Mouse (Mus musculus): ENCODE results near the gene Rai1. TPM values are rescaled to one million over a fixed set of nuclear protein-coding genes. Genes with fewer than 3 reads are reported as not detected.

Gene Rai1
- polyA plus RNA-seq, 1 experiment from 2014 or later, result 32.5 TPM

- Histone ChIP-seq H3K9me3 (peaks cover 9% of the 10 kb centered on the region), H3K27ac (no peak overlapping the region), H3K27me3 (ENCODE audit: insufficient read depth, poor library complexity, severe bottlenecking) (no peaks in the 10 kb centered on the region), H3K4me1 (peaks cover 20% of the 10 kb centered on the region), H3K36me3 (peaks cover 95% of the 10 kb centered on the region), H3K4me3 (no peak overlapping the region)
- DNase-seq (ENCODE audit: low spot score), result no peak
- 82% methylated on average over 24 of the region's 24 CpGs for WGBS
Observed at GRCm38 (mm10) chr11:60197998-60198619, 93.3 kb downstream of the Rai1 start.

DNA sequence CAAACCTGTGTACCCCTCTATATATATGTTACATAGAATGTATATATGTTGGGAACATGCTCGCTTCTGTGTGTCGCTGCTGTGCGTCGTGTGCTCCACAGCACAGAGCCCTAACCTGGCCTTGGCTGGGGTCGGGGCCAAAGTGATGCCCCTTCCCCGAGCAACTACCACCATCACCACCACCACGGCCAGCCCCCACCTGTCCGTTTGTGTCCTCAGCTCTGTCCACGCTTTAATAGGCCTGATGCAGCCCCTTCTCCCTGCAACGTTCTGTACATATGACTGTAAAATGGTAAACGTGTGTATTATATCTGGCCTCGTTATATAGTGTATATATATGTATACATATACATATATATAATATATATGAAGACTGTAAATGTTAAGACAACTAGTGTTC is 93.8 kb downstream of the Rai1 start:
- Histone ChIP-seq H3K9me3 (peaks cover 9% of the 10 kb centered on the region), H3K4me3 (no peak overlapping the region), H3K27ac (no peak overlapping the region), H3K4me1 (peaks cover 15% of the 10 kb centered on the region), H3K36me3 (peaks cover 95% of the 10 kb centered on the region), H3K27me3 (ENCODE audit: insufficient read depth, poor library complexity, severe bottlenecking) (no peaks in the 10 kb centered on the region)
- 89% methylated on average over 12 of the region's 12 CpGs for WGBS
- no peak for DNase-seq (ENCODE audit: low spot score)

DNA sequence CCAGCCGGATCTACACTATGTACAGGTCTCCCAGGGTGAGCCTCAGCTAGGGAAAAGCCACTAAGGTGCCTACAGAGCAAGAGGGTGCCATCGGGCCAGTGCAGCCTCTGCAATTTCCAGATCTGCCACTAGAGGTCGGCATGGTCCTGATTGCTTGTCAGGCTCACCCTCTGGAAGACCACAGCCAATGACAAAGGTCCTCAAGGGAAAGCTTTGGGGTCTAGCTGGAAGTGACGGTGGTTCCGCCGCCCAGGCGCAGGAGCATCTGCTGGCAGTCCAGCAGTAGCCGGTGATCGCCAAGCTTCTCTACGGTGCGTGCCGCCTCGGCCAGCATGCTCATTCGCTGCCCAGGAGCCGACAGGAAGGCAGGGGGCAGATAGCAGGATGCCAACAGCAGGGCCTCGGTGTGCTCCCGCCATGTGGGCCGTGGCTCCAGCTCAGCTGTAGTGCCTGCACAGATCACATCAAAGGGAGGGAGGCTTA is 94.9 kb downstream of the Rai1 start:
- Histone ChIP-seq H3K9me3 (peaks cover 3% of the 10 kb centered on the region), H3K27ac (peak overlapping the region; percentile 62), H3K36me3 (peaks cover 95% of the 10 kb centered on the region), H3K4me3 (no peak overlapping the region), H3K4me1 (peaks cover 14% of the 10 kb centered on the region), H3K27me3 (ENCODE audit: insufficient read depth, poor library complexity, severe bottlenecking) (no peaks in the 10 kb centered on the region)
- peak; percentile 93 for DNase-seq (ENCODE audit: low spot score)
- 18% methylated on average over 18 of the region's 18 CpGs for whole genome bisulfite sequencing

DNA sequence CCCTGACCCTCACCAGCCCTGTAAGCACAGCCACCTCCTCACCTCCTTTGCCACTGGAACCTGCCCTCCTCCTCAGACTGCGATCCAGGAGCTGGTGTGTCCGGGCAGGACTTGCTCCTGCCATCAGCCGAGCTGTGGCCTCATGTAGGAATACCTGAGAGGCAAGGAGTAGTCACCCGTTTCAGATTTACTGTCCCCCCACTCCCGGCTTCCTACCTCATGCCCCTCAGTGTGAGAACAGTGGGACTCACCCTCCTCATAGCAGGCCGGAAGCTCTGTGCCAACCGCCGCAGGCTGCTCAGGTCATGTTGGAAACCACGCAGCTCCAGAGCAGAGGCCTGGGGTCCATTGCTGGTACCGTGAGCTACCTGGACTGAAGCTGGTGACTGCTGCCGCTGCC is 95.6 kb downstream of the Rai1 start:
- 92% methylated on average over 11 of the region's 11 CpGs for WGBS
- Histone ChIP-seq H3K4me1 (peaks cover 20% of the 10 kb centered on the region), H3K9me3 (no peaks in the 10 kb centered on the region), H3K36me3 (peaks cover 95% of the 10 kb centered on the region), H3K27ac (0 out of 2 replicates have a peak overlapping the region, but pooled peaks have one; percentile 62), H3K27me3 (ENCODE audit: insufficient read depth, poor library complexity, severe bottlenecking) (no peaks in the 10 kb centered on the region), H3K4me3 (no peak overlapping the region)
- no peak for DNase-seq (ENCODE audit: low spot score)

- Histone ChIP-seq H3K27me3 (ENCODE audit: insufficient read depth, poor library complexity, severe bottlenecking) (no peaks in the 10 kb centered on the region), H3K36me3 (peaks cover 90% of the 10 kb centered on the region), H3K4me3 (no peak overlapping the region), H3K9me3 (no peaks in the 10 kb centered on the region), H3K27ac (no peak overlapping the region), H3K4me1 (peaks cover 46% of the 10 kb centered on the region)
- no peak for DNase-seq (ENCODE audit: low spot score)
- WGBS, result 93% methylated on average over 26 of the region's 26 CpGs
Observed at GRCm38 (mm10) chr11:60202710-60203638, 98.2 kb downstream of the Rai1 start.

DNA sequence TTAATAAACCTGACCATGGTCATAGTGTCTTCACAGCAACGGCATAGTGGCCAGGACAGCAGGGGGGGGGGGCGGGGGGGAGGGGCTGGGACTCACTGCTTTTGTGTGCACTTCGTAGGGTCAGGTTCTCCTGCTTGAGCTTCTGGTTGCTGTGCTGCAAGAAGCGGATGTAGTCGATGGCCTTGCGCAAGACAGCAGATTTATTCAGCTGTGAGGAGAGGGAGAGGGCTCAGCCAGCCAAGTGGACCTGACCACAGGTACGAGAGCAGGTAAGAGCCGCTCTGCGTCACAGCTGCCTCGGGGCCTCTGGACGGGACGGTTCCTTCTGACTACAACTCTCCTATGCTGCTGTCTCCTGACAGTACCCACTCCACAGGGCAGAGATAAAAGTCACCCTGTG is 100.2 kb downstream of the Rai1 start:
- no peak overlapping the region for H3K4me3 ChIP-seq
- H3K9me3 ChIP-seq, result no peaks in the 10 kb centered on the region
- DNase-seq (ENCODE audit: low spot score), result no peak
- H3K36me3 ChIP-seq, result peaks cover 74% of the 10 kb centered on the region
- no peaks in the 10 kb centered on the region for H3K27me3 ChIP-seq (ENCODE audit: insufficient read depth, poor library complexity, severe bottlenecking)
- H3K27ac ChIP-seq, result no peak overlapping the region
- 85% methylated on average over 12 of the region's 12 CpGs for WGBS
- H3K4me1 ChIP-seq, result peaks cover 60% of the 10 kb centered on the region

DNA sequence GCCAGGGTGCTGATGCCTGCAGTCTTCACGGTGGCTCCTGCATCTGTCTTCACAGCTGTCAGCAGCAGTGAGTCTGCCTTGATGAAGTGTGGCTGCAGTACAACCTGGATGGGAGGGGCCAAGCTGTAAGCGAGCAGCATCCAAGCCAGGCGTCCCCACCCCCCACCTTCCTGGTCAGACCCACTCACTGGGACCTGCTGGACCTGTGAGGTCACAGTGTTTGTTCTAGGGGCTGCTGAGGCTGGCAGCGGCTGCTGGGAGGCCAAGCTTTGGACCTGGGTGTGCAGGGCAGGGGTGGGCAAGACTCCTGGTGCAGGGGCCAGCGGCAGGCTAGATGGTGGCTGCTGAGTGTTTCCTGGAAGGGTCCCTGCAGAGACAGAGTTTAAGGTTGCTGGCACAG is 101.4 kb downstream of the Rai1 start:
- WGBS, result 68% methylated on average over 5 of the region's 5 CpGs

DNA sequence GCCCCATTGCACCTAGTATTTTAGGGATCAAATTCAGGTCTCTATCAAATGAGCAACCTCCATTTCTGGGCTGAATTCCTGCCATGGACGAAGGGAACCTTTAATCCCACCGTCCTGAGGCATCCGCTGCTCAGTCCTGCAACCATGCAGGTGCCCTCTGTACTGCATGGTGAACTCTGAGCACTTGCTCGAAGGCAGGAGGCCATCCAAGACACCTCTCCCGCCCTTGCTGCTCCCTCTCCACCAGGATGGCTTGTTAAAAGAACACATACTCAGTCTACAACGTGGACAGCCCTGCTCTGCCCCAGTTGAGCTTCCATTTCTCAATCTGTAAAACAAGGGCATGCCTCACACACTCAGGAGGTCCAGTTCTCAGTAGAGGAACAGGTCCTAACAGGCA is 103.4 kb downstream of the Rai1 start:
- no peaks in the 10 kb centered on the region for H3K27me3 ChIP-seq (ENCODE audit: insufficient read depth, poor library complexity, severe bottlenecking)
- 75% methylated on average over 6 of the region's 6 CpGs for WGBS
- no peak for DNase-seq (ENCODE audit: low spot score)
- H3K9me3 ChIP-seq, result no peaks in the 10 kb centered on the region
- H3K4me3 ChIP-seq, result peak overlapping the region; percentile 61
- H3K27ac ChIP-seq, result peak overlapping the region; percentile 88
- peaks cover 84% of the 10 kb centered on the region for H3K4me1 ChIP-seq
- H3K36me3 ChIP-seq, result peaks cover 42% of the 10 kb centered on the region

More for the DNA sequence above, 101.4 kb downstream of the Rai1 start:
- H3K4me1 ChIP-seq, result peaks cover 64% of the 10 kb centered on the region
- no peaks in the 10 kb centered on the region for H3K9me3 ChIP-seq
- no peaks in the 10 kb centered on the region for H3K27me3 ChIP-seq (ENCODE audit: insufficient read depth, poor library complexity, severe bottlenecking)
- DNase-seq (ENCODE audit: low spot score), result no peak
- peak overlapping the region; percentile 49; the same call in 1 of the 2 replicates for H3K27ac ChIP-seq
- H3K4me3 ChIP-seq, result no peak overlapping the region
- peaks cover 62% of the 10 kb centered on the region for H3K36me3 ChIP-seq

GRCm38 (mm10) chr11:60208712-60209111 is 103.9 kb downstream of the Rai1 start:
- H3K27ac ChIP-seq, result peak overlapping the region; percentile 88
- DNase-seq (ENCODE audit: low spot score), result no peak
- peak overlapping the region; percentile 61 for H3K4me3 ChIP-seq
- H3K27me3 ChIP-seq (ENCODE audit: insufficient read depth, poor library complexity, severe bottlenecking), result no peaks in the 10 kb centered on the region
- peaks cover 37% of the 10 kb centered on the region for H3K36me3 ChIP-seq
- no peaks in the 10 kb centered on the region for H3K9me3 ChIP-seq
- peaks cover 89% of the 10 kb centered on the region for H3K4me1 ChIP-seq
- WGBS, result 53% methylated on average over 4 of the region's 4 CpGs

DNA sequence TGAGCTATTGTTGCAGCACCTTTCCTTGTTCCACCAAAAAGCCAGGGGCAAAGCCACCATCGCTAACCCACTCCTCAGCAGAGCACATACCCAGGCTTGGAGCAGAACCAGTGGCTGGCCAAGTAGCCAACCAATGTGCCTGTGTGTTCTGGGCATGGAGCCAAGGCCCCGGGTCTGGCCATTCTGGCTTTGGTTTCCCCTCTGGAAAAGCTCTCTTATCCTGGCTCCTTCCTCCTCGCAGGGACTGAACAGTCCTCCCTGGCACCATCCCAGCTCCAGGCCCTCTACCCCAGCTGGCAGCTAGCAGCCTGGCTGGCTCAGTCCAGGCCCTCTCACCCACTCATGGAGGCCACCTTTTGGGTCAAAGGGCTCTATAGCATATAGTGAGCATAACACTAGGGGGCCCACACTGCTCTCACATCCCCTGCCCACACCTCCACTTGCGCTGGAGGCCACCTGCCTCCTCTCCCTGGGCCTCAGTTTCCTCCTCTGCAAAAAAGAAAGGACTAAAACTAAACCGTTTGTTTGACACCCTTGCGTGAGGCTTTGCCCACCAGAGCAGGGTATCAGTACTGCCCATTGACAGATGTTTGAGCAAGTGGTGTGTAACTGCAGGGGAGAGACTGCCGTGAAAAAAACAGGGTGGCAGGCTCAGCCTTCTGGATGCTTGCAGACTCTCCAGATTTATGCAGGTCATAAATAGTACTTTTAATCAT is 104.6 kb downstream of the Rai1 start:
- 59% methylated on average over 7 of the region's 7 CpGs for WGBS
- peak overlapping the region; percentile 88 for H3K27ac ChIP-seq
- H3K4me1 ChIP-seq, result peaks cover 90% of the 10 kb centered on the region
- peak overlapping the region; percentile 61 for H3K4me3 ChIP-seq
- no peak for DNase-seq (ENCODE audit: low spot score)
- no peaks in the 10 kb centered on the region for H3K9me3 ChIP-seq
- H3K27me3 ChIP-seq (ENCODE audit: insufficient read depth, poor library complexity, severe bottlenecking), result no peaks in the 10 kb centered on the region
- H3K36me3 ChIP-seq, result peaks cover 31% of the 10 kb centered on the region

DNA sequence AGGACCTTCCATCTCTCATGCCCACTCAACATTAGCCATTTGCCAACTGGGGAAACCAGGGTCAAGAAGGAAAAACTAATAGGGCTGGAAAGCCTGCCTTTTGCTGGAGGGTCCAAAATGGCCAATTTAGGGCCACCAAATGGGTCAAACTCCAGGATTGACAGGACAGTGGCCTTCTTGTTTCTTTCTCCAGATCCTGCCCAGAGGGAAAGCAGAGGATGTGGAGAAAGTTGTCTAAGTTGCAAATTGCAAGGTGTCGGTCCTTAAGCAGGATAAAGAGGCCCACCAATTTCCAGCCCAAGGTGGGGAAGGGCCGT is 105.1 kb downstream of the Rai1 start:
- Histone ChIP-seq H3K4me3 (peak overlapping the region; percentile 61), H3K27ac (peak overlapping the region; percentile 88), H3K4me1 (peaks cover 89% of the 10 kb centered on the region), H3K36me3 (peaks cover 26% of the 10 kb centered on the region), H3K9me3 (no peaks in the 10 kb centered on the region), H3K27me3 (ENCODE audit: insufficient read depth, poor library complexity, severe bottlenecking) (no peaks in the 10 kb centered on the region)
- WGBS, result 2% methylated on average over 2 of the region's 2 CpGs
- DNase-seq (ENCODE audit: low spot score), result no peak

DNA sequence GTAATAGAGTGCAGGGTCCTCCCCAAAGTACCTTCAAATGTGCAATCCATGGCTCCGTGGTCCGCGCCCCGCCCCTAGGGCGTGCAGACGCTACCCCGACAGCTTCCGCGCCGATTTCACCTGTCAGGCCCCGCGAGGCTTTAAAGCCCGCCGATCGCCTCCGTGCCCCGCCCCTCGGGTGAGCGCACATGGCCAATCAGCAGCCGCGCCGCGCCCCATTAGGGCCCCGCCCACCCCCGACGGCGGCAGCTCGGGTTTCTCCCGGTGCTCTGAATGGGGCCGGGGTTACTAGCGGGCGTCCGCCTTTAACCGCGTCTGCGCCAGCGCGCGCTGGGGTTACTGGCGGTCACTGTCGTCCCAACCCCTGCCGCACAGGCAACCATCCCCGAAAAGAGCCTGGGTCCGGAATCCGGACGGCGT is 105.5 kb downstream of the Rai1 start:
- Histone ChIP-seq H3K27ac (peak overlapping the region; percentile 88), H3K4me1 (peaks cover 85% of the 10 kb centered on the region), H3K36me3 (peaks cover 21% of the 10 kb centered on the region), H3K9me3 (no peaks in the 10 kb centered on the region), H3K27me3 (ENCODE audit: insufficient read depth, poor library complexity, severe bottlenecking) (no peaks in the 10 kb centered on the region), H3K4me3 (peak overlapping the region; percentile 61)
- peak; percentile 98 for DNase-seq (ENCODE audit: low spot score)
- under 1% methylated on average over 46 of the region's 47 CpGs for WGBS

DNA sequence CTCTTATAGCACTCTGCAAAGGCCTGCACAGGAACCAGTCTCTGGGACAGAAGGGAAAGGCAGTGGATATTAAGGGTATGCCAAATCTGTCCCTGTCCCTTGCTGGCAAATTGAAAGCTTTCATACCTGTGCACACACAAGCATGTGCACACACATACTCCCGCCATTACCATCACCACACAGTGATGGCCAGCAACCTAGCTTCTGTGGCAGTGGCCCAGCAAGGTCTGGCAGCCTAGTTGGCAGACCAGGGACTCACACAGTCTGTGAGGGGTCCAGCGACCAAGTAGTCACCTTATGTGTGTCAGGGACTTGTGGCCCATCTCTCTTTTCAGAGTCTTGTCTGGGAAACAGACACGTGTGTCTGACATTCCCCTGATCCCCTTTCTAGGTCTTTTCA is 106.3 kb downstream of the Rai1 start:
- Histone ChIP-seq H3K9me3 (no peaks in the 10 kb centered on the region), H3K4me1 (peaks cover 82% of the 10 kb centered on the region), H3K4me3 (peak overlapping the region; percentile 61), H3K27me3 (ENCODE audit: insufficient read depth, poor library complexity, severe bottlenecking) (no peaks in the 10 kb centered on the region), H3K36me3 (peaks cover 19% of the 10 kb centered on the region), H3K27ac (peak overlapping the region; percentile 88)
- WGBS, result 68% methylated on average over 3 of the region's 3 CpGs
- DNase-seq (ENCODE audit: low spot score), result no peak
